Mouse (Mus musculus): Measurements from ENCODE around the gene Spag8. TPM values are rescaled to one million over a fixed set of nuclear protein-coding genes. Genes with fewer than 3 reads are reported as not detected.

Gene Spag8
- polyA plus RNA-seq, 1 experiment from 2014 or later = 8.4 TPM

DNA sequence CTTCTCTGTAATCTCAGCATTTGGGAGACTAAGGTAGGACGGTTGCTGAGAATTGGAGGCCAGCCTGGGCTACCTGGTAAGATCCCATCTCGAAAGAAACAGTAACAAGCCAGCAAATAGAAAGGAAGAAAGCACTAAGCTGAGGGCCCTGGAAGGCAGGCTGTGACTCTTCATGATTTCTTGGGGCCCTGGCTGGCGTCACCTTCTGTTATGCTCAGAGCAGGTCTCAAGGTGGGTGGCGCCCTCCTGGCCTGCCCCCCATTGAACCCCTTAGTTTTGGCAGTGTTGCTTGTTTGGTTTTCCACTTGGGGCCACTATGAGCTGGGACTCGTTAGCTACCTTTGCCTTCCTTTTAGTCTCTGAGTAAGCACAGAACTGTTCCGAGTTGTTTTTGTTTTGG, 16.6 kb downstream of the Spag8 start:
- H3K9me3 ChIP-seq = no peaks in the 10 kb centered on the region
- H3K4me3 ChIP-seq = no peak overlapping the region
- no peak overlapping the region for H3K4me2 ChIP-seq
- no peaks in the 10 kb centered on the region for H3K27me3 ChIP-seq
- ATAC-seq (ENCODE audit: low FRiP score) = no peak
- H3K27ac ChIP-seq = no peak overlapping the region
- no peak overlapping the region for H3K9ac ChIP-seq
- peaks cover 44% of the 10 kb centered on the region for H3K4me1 ChIP-seq (replicated peaks)
- WGBS = 82% methylated on average over 6 of the region's 6 CpGs
- peaks cover 6% of the 10 kb centered on the region; the same call in 1 of the 2 replicates for H3K36me3 ChIP-seq

- Histone ChIP-seq H3K27ac (no peak overlapping the region), H3K4me1 (replicated peaks) (peaks cover 58% of the 10 kb centered on the region), H3K36me3 (no peaks in the 10 kb centered on the region), H3K9ac (peak overlapping the region; percentile 29; the same call in 1 of the 2 replicates), H3K9me3 (no peaks in the 10 kb centered on the region), H3K4me2 (no peak overlapping the region; the same call in 1 of the 2 replicates), H3K4me3 (no peak overlapping the region), H3K27me3 (no peaks in the 10 kb centered on the region)
- WGBS = 91% methylated on average over 7 of the region's 7 CpGs
- ATAC-seq (ENCODE audit: low FRiP score) = no peak
Measured at GRCm38 (mm10) chr4:43634621-43635374, 18.6 kb downstream of the Spag8 start.

DNA sequence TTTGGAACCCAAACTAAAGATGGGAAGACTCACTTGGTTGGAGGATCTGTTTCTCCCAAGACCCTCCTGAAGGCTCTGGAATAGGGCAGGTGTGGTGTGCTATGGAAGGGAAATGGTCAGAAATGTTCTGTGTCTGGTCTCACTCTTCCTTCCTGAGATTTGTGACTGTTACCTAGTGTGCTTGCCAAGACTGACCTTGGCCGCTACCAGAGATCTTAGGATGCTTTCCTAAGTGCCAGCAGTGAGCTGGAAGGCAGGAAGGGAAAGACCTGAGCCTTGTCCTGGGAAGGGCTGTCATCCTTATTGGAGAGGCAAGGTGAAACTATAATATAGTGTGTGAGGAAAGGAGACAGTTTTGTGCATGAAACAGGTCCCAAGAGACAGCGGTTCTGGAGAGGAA, 19.7 kb downstream of the Spag8 start:
- Histone ChIP-seq H3K4me3 (no peak overlapping the region), H3K9me3 (no peaks in the 10 kb centered on the region), H3K27me3 (no peaks in the 10 kb centered on the region), H3K36me3 (no peaks in the 10 kb centered on the region), H3K4me1 (replicated peaks) (peaks cover 59% of the 10 kb centered on the region), H3K27ac (no peak overlapping the region), H3K4me2 (peak overlapping the region; percentile 83), H3K9ac (peak overlapping the region; percentile 86; the same call in 1 of the 2 replicates)
- ATAC-seq (ENCODE audit: low FRiP score) = no peak
- WGBS = 100% methylated on average over 2 of the region's 2 CpGs

DNA sequence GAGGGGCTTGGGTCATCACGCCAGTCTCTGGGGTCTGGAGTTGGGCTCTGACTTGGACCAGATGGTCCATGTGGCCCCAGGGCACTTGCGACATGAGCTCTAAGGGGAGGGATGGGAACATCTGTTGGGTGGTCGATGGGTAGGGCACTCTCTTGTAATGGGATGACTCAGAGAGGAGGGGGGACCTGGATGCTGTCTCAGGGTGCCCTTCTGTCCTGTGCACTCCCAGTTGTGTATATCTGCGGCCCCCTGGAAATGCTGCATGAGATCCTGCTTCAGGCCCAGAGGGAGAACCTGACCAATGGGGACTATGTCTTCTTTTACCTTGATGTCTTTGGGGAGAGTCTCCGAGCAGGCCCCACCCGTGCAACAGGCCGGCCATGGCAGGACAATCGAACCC, 20.1 kb downstream of the Spag8 start:
- WGBS = 71% methylated on average over 8 of the region's 8 CpGs
- Histone ChIP-seq H3K4me3 (peak overlapping the region; percentile 0; the same call in 1 of the 2 replicates), H3K36me3 (no peaks in the 10 kb centered on the region), H3K4me1 (replicated peaks) (peaks cover 59% of the 10 kb centered on the region), H3K27me3 (no peaks in the 10 kb centered on the region), H3K9ac (peak overlapping the region; percentile 86; the same call in 1 of the 2 replicates), H3K4me2 (peak overlapping the region; percentile 83), H3K9me3 (no peaks in the 10 kb centered on the region), H3K27ac (no peak overlapping the region)
- ATAC-seq (ENCODE audit: low FRiP score) = no peak

GRCm38 (mm10) chr4:43631956-43632920, 21.2 kb downstream of the Spag8 start:
- peak; percentile 29 for ATAC-seq (ENCODE audit: low FRiP score)
- Histone ChIP-seq H3K27ac (peak overlapping the region; percentile 93), H3K9me3 (no peaks in the 10 kb centered on the region), H3K36me3 (no peaks in the 10 kb centered on the region), H3K9ac (peak overlapping the region; percentile 86), H3K4me1 (replicated peaks) (peaks cover 59% of the 10 kb centered on the region), H3K4me2 (peak overlapping the region; percentile 83), H3K27me3 (no peaks in the 10 kb centered on the region), H3K4me3 (peak overlapping the region; percentile 63)
- 44% methylated on average over 42 of the region's 42 CpGs for WGBS

- peak within 1 kb of the TSS; percentile 86 for H3K9ac ChIP-seq
- under 1% methylated on average over 36 of the region's 70 CpGs for WGBS
- peak within 1 kb of the TSS; percentile 83 for H3K4me2 ChIP-seq
- no peaks in the 10 kb centered on the region for H3K36me3 ChIP-seq
- no peaks in the 10 kb centered on the region for H3K27me3 ChIP-seq
- H3K9me3 ChIP-seq = no peaks in the 10 kb centered on the region
- peak within 1 kb of the TSS; percentile 93 for H3K27ac ChIP-seq
- ATAC-seq (ENCODE audit: low FRiP score) = peak; percentile 44
- H3K4me1 ChIP-seq (replicated peaks) = peaks cover 59% of the 10 kb centered on the region
- peak within 1 kb of the TSS; percentile 63 for H3K4me3 ChIP-seq
Measured at GRCm38 (mm10) chr4:43631046-43631955, 22.1 kb downstream of the Spag8 start, which contains the start of gene Npr2. Gene Npr2, plus strand, starts transcription at chr4:43631935.

GRCm38 (mm10) chr4:43630671-43631045, 22.7 kb downstream of the Spag8 start:
- H3K4me2 ChIP-seq = peak overlapping the region; percentile 83
- peak overlapping the region; percentile 93 for H3K27ac ChIP-seq
- H3K9ac ChIP-seq = peak overlapping the region; percentile 86; the same call in 1 of the 2 replicates
- ATAC-seq (ENCODE audit: low FRiP score) = peak; percentile 19
- no peaks in the 10 kb centered on the region for H3K27me3 ChIP-seq
- H3K4me3 ChIP-seq = peak overlapping the region; percentile 63
- 13% methylated on average over 5 of the region's 5 CpGs for WGBS
- H3K36me3 ChIP-seq = no peaks in the 10 kb centered on the region
- peaks cover under 1% of the 10 kb centered on the region; the same call in 1 of the 2 replicates for H3K9me3 ChIP-seq
- H3K4me1 ChIP-seq (replicated peaks) = peaks cover 53% of the 10 kb centered on the region

DNA sequence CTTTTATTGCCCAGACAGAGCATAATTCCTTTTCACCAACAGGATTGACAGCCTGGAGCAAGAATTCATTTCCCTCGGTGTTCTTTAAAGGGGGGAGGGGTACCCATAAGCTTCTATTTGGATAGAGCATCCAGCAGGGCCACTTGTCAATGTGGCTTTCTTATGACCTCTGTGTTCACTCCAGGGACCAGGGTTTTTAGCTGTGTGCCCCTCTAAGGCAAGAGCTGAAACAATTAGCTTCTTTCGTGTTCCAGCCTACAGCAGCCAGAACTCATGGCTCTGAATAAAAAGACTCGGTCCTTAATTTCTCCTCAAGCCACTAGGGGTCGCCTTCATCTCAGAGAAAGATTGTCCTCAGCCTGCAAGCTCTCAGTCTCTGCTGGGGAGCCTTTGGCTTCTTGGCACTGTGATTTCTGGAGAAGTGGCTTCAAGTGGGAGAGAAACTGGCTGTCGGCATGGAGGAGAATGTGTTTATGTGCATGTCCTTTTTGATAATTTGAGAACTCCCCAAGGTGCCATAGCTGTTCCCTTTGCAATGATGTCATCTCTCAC, 23.3 kb downstream of the Spag8 start:
- H3K27ac ChIP-seq = peak overlapping the region; percentile 93
- H3K9ac ChIP-seq = no peak overlapping the region
- peaks cover 47% of the 10 kb centered on the region for H3K4me1 ChIP-seq (replicated peaks)
- no peaks in the 10 kb centered on the region for H3K36me3 ChIP-seq
- peak; percentile 64 for ATAC-seq (ENCODE audit: low FRiP score)
- H3K27me3 ChIP-seq = no peaks in the 10 kb centered on the region
- 0% methylated on average over 5 of the region's 5 CpGs for WGBS
- H3K4me2 ChIP-seq = peak overlapping the region; percentile 32
- no peak overlapping the region for H3K4me3 ChIP-seq
- H3K9me3 ChIP-seq = peaks cover 6% of the 10 kb centered on the region

DNA sequence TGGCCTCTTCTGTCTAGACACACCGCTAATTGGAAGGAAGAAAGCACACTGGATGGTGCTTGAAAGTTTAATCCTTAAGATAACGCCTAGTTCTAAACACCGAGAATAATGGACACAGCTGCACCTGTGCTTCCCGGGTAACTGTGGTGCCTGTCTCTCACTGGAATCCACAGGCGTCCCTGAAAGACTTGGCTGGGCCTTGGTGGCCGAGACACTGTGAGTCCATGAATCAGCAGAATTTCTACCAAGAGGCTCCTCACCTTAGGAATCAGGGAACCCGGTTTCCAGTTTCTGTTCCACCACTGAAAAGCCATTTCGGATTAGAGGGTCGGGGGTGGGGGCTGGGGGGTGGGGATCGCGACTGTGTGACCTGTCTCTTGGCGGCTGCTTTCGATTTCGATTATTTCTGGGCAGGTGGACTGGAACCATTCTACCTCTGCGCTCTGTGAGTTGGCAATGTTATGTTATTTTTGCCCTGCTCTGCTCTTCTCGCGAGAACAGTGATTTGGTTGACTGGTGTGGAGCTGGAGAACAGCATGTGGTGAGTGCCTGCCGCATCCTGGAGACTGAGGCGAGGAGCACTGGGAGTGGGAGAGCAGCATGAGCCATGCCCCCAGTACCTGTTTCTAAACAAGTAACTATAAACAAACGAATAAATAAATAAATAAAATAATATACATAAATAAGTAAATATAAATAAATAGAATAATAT, 24.1 kb downstream of the Spag8 start:
- Histone ChIP-seq H3K4me3 (no peak overlapping the region), H3K27me3 (no peaks in the 10 kb centered on the region), H3K36me3 (no peaks in the 10 kb centered on the region), H3K9ac (no peak overlapping the region), H3K9me3 (peaks cover 10% of the 10 kb centered on the region), H3K27ac (no peak overlapping the region), H3K4me1 (replicated peaks) (peaks cover 40% of the 10 kb centered on the region), H3K4me2 (0 out of 2 replicates have a peak overlapping the region, but pooled peaks have one; percentile 13)
- no peak for ATAC-seq (ENCODE audit: low FRiP score)
- 48% methylated on average over 20 of the region's 20 CpGs for WGBS

- Histone ChIP-seq H3K36me3 (no peaks in the 10 kb centered on the region), H3K4me2 (no peak overlapping the region), H3K27ac (no peak overlapping the region), H3K9me3 (peaks cover 11% of the 10 kb centered on the region), H3K9ac (no peak overlapping the region), H3K4me1 (replicated peaks) (no peaks in the 10 kb centered on the region), H3K27me3 (no peaks in the 10 kb centered on the region), H3K4me3 (no peak overlapping the region)
- WGBS = 86% methylated on average over 4 of the region's 4 CpGs
- ATAC-seq (ENCODE audit: low FRiP score) = no peak
Measured at GRCm38 (mm10) chr4:43620146-43620778, 33.1 kb downstream of the Spag8 start.
